Mouse (Mus musculus): ENCODE results near the gene Bri3.

DNA sequence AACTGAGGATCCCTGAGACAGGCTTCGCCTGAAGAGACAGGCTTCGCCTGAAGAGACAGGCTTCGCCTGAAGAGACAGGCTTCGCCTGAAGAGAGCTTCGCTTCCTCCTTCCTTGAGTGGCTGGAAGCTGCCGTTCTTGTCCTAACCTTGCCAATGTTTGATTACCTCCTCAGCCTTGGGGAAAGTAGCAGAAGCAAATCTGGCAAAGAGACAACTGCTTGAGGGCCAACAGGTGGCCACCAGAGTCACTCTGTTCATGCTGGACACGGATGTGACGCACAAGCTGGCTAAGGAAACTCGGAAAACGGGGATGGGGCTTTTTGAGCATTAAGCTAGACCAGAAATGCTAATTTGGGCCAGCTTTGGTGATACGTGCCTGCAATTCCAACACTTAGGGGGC lies 89.8 kb downstream of the Bri3 start:
- TF ChIP-seq CTCF (IDR thresholded peaks at IDR 0.05; ENCODE audit: low read depth, low read length) = no peak
- no peak for TF ChIP-seq POLR2A (IDR thresholded peaks at IDR 0.05; ENCODE audit: extremely low read depth, insufficient read depth, low read length)
